Mouse (Mus musculus): ENCODE data around the gene Grin2d.

Gene Grin2d

DNA sequence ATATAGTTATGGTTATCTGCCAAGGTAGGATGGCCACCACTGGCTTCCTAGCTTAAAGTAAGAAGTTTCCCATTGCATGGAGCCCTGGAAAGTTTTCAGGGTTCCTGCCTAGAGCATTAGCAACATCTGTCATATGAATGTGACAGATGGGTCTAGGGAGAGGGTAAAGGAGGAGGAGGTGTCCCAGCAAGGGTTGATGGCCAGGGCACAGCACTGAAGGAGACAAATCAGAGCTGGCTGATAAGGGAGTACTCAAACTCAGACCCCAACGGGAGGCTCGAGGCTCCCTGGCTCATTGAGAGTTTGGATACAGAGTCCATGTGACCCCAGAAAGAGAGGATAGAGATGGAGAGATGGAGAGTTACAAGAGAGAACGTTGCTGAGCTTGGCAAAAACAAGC is 27.5 kb downstream of the Grin2d start:
- no peak for DNase-seq

DNA sequence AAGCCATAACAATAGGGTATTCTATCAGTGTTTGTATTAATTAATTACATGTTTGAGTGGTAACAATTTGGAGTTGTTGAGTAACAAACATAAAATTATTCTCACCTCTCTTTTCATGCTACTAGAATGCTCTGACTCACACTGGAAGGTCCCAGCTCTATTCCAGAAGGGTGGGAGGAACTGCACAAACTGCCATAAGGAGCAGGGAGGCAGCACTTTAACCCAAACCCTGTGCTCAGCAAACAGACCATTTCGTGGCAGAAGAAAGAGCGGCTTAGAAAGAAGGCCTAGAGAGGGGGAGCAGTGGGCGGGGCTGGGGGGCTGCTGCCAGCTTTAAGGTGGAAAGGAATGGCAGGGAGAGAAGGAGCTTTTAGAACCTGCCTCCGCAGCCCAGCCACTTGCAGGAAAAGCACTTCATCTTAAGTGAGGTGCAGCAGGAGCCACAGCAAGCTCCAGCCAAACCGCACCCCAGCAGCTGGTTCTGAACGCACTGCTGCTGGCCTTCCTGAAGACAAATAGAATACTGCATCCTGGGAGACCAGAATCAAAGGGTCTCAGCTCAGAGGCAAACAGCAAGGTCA is 29.6 kb downstream of the Grin2d start:
- no peak for DNase-seq

DNA sequence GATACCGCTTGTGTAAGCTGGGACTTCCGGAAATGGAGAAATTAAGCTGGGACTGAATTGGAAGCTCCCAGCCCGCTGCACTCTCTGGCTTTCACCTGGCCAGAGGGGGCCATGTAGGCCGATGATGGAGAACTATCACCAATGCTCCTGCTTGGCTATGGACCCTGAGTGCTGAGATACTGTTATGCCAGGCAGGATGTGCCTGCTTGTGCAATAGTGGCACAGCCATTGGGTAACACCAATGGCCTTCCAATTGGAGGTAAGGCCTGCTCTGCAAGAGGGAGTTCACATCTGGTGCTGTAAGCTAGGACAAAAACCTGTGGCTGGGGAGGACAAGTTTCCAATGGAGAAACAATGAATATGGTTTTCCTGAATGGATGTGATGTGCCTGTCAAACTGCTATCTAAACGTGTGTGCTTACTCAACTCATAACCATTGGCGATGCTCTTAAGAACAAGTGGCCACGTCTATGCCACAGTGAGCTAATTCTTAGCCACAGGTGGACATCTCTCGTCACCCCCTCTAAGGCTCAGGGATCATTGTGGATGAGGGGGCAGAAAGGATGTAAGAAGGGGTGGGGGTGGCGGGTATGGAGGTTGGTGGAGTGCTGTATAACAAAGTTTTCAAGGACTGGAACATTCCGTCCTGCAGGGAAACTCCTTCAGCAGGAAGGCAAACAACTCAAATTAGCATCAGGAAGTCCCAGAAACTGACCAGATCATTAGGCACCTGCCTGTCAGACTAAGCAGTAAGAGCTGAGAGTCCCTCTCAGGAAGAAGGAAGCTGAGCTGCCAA is 35.0 kb downstream of the Grin2d start:
- DNase-seq = no peak

DNA sequence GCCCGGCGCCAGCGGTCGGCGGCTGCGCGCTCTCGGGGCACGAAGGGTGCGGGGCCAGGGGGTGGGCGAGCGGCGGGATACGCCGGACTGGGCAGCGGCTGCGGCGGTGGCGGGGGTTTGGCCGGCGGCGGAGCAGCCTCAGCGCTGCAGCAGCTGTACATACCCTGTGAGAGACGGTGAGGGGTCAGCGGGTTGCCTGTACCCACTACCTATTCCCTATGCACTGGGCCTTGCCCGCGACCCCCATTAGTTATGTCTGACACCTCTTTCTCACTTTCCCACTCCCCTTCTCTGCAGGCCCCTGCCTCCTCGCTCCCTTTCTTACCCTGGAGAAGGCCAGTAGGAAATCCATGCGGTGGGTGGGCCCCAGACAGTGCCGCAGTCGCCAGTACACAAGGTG is 44.3 kb downstream of the Grin2d start:
- no peak for DNase-seq

DNA sequence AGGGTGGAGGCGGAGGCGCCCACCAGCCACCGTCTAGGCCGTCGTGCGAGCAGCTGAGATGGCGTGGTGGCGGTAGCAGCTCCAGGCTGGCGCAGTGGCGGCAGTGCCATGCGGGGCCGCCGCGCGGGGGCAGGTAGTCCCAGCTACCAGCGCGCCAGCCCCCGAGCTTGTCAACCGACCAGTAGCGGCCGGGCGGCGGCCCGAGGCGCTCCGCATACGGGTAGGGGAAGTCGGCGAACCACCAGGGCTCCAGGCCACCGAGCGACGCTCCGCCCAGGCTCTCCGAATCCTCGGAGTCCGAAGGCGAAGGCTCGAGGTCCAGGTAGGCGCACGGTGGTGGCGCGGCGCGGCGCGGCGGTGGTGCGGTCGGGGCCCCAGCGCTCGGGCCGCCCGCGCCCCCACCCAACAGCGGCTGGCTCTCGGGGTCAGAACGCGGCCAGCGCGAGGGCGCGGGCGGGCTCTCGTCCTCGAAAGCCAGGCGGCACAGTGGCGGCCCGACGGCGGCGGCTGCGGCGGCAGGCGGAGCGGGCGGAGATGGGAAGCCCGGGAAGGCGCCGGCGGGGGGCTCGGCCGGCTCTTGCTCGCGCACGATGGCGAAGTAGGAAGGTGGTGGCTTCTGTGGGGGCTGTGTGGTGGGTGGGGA is 44.9 kb downstream of the Grin2d start:
- DNase-seq = no peak

DNA sequence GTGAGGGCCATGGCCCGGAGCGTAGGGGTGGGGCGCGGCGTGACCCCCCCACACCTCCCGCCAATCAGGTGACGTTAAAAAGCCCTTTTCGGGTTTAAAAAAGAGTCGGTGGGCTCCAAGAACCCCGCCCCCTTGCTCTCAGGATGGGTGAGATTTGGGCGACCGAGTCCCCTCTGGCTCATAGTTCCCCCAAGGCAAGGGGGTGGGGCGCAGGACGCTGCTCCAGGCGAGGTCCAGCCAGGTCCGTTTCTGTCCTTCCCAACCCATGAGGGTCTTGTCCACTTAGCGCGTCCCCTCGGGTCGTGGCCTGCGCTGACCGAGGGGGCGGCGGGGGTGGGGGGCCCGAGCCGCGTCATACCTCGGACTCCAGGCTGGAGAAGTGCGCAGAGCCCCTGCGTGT is 45.8 kb downstream of the Grin2d start:
- no peak for DNase-seq

DNA sequence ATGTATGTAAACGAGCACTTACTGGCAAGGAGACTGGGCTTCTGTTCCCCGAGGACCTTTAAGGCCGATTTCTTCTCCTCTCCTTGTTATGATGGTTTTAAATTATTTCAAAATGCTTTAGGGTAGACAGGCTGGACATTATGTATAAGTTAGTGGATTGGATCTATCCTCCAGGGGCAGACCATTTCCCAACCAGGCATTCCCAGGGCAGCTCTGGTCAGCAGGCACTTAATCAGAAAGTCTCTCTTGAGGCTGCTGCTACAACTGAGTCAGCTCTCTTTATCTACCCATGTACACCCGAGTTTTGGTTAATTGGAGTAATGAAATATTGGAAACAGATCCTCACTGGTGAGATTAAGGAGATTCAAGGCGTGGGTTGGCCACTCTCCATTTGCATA is 47.1 kb downstream of the Grin2d start:
- no peak for DNase-seq

DNA sequence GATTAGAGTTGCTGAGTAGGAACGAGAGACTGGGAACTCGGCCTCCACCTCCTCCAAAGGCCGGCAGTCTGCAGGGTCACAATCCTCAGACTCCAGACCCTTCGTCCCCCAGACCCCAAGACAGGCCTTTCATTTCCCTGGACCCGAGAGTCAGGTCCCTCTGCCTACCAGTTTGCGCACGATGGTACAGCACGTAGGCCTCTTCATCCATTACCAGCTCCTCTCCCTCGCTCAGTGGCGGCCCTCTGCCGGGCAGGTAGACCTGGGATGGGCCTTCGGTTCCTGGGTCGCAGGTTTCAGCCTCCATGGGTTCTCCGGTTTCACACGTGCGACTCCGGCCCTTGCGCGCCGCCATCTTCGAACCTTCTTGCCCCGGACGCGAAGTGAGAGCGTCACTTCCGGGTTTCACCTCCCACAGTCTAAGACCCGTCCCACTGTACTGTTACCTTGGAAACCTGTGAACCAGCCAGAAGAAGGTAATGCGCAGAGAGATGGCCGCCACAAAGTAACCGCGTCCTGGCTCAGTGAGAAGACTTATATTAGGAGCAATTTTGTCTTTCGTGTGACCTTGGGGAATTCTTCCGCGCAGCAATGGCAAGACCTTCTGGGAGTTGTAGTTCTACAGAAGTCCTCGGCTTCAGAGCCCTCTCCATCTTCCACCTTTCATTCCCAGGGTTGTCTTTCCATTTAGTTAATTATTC is 47.6 kb downstream of the Grin2d start, which contains the start of gene Grwd1:
Grwd1 (minus strand) TSS at position 518 of the 701 bp plus-strand sequence.
- DNase-seq = peak; percentile 93

DNA sequence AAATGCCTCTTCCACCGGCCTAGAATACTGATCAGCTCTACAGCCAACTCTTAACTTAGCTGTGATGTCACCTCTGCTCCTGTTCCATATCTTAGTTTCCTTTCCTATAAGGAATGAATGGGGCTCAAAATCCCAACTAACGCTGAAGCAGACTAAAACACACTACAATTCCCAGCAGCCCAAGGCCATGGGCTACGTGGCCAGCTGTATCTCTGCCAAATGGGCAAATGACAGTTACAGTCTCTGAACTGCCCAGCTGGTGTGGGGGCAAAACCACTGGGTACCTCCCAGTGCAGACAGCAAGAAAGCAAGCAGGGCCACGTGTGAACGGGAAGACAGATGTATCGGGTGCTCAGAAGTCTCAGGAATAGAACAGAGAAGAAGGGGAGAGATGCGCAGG is 51.5 kb downstream of the Grin2d start:
- DNase-seq = no peak

DNA sequence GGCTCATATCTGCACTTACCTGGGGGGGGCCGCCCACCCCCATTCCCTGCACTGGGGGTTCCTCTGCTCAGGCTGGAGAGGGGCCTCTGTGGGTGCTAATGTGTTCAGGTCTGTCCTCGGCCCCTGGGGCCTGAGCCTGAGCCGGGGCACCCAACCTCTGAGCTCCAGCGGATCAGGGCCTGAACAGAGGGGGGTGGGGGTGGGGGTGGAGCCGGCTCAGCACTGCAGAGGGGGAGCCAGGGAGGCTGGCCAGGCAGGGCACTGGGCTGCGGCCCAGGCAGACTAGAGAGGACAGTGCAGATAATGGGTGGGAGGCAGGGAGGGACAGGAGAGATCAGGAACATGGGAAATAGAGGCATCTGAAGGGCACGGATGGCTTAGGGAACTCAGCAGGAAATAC is 53.6 kb downstream of the Grin2d start, which contains the start of gene Kcnj14:
Kcnj14 (minus strand) TSS at position 185 of the 400 bp plus-strand sequence.
- DNase-seq = no peak

DNA sequence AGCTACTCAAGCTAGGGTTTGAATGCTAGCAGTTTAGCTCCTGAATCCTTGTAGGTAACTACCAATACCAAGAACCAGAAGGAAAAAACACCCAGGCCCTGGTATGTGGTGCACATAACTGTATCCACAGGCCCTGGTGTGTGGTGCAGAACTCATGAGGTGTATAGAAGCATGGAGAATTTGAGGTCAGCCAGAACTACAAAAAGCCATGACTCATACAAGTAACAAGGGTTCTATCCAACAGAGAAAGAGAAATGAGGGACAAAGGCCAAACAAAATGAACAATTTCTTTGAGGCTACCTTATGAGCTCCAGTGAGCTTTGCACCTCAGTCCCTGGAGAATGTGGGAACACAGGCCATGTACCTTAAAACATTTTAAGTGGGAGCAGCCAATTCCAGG is 57.3 kb downstream of the Grin2d start:
- DNase-seq = no peak

DNA sequence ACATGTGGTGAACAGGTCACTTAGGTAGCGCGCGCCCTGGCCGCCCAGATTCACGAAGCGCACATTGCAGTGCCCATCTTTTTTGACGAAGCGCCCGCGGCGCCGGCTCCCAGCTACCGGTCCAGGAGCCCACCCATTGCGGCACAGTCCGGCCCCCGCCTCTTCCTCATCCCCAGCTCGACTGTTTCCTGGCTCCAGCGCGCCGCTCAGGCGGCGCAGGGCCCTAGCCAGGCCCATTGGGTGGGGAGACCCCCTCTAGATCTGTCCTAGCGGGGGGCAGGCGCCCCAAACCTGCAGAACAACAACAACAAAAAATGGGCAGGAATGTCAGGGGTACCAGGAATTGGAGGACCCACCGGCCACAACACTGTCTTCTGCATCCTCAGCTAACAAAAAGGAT is 58.3 kb downstream of the Grin2d start:
- DNase-seq = no peak

DNA sequence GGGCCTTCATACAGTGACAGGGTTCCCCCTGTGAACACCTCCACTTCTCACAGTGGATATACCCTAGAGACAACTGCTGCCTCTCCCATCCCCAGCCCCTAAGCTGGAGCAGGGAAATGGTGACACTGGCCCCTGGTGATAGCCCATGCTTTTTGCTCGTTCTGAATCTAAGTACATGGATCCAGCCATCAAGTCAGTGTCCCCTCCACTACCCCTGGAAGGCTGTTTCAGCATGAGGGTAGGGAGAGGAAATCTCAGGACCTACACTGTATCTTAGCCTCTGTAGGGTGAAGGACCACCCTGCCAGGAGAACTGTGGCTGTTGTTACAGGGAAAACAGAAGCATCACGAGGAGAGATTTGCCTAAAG is 62.2 kb downstream of the Grin2d start:
- no peak for DNase-seq

DNA sequence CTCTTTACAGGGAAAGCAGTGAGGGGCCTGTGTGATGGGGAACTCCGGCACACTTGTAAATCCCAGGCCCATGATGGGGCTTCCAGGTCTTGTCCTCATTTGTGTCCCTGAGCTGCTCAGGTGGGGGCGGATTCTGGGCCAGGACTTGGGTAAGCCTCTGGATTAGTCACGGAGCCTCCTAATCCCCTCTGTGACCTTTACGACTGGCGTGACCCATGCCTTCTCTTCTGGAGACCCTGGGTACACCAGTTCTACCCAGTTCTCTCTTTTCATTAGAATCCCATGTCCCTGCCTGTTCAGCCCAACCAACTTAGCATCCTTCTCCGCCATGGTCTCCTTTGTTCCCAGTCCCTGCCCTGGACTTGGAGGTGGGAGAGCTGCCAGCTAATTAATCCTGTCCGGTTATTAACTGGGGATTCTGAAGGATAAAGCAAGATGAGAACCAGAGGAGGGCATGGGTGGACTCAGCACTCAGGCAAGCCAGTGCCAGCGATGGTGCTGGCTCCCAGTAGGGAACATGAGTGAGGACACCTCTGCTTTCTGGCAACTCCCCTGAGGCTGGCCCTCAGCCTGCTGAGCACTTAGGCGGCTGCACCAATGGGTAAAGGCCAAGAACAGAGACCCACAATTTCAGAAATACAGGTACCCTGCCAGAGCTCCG is 62.7 kb downstream of the Grin2d start:
- no peak for DNase-seq

DNA sequence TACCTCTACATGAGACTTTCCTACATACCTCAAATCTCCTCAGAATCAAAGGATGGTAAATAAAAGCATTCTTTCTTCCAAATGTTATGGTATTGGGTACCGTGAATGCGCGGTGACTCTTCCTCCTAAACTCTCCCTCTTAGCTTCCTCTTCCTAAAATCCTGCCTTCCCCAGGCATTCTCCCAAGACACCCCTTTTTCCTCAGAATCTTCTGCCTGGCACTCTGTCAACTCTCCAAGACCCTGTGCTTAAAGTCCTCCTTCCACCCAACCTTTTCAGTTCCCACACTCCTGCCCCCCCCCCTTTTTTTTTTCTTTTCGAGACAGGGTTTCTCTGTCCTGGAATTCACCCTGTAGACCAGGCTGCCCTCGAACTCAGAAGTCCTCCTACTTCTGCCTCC is 63.3 kb downstream of the Grin2d start:
- DNase-seq = peak; percentile 31

DNA sequence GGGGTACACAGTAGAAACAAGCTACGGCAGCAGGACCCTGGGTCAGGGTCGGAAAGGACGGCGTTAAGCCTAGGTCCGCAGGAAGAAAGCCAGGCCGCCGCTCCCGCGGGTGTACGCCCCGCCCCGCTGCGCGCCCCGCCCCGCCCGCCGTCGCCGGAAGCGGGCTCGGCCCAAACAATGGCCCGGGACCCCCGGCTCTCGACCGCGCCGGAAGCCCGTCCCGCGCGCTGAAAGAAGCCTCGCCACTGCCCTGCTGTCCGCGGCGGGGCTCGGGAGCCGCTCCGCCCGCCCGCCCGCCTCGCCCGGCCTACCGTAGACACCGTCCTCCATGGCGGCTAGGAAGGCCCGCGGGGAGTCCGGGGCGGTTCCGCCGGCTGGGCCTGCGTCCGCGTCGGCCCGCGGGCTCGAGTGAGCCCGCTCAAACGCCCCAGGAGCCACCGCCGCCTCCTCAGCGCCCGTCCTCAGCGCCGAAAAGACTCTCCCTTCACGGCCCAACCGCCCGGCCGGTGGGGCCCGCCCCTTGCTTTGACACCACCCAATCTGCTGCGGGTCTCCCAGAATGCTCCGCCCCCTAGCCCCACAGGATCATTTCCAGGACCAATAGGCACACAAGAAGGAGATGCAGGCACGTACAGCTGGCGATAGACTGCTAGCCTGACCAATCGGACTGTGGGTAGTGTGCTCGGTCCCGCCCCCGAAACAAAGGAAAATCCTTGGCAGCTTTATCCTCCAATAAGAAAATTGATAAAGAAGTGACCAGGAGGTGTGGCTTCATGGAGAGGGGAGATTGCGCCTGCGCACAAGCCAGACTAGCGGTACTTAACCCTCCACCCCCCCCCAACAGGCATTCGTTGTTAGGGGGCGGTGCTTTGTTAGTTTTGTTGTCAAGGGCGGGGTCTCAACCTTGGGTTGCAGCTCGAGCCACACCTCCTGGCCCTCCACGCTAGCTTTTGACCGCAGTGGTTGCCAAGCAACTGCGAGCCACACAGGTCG is 64.1 kb downstream of the Grin2d start, which contains the start of gene Cyth2:
Cyth2 (minus strand) TSS at position 795 of the 993 bp plus-strand sequence.
- DNase-seq = peak; percentile 100

DNA sequence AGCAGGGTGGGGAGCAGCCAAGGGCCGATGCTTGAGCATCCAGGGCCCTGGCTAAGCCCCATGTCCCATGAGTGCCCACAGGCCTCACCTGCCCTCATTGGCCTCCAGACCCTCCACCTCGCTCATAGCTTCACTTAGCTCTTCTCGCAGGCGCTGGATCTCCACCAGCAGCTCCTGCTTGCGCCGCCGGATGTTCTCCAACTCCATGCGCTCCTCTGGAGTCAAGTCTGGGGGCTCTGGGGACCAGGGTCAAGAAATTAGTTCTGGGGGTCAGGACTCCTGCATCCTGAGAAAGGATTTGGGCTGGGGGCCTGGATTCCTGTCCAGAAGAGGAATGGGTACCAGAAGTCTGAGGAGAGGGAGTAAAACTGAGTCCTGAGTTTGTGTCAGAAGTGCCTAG is 65.3 kb downstream of the Grin2d start:
- DNase-seq = no peak

DNA sequence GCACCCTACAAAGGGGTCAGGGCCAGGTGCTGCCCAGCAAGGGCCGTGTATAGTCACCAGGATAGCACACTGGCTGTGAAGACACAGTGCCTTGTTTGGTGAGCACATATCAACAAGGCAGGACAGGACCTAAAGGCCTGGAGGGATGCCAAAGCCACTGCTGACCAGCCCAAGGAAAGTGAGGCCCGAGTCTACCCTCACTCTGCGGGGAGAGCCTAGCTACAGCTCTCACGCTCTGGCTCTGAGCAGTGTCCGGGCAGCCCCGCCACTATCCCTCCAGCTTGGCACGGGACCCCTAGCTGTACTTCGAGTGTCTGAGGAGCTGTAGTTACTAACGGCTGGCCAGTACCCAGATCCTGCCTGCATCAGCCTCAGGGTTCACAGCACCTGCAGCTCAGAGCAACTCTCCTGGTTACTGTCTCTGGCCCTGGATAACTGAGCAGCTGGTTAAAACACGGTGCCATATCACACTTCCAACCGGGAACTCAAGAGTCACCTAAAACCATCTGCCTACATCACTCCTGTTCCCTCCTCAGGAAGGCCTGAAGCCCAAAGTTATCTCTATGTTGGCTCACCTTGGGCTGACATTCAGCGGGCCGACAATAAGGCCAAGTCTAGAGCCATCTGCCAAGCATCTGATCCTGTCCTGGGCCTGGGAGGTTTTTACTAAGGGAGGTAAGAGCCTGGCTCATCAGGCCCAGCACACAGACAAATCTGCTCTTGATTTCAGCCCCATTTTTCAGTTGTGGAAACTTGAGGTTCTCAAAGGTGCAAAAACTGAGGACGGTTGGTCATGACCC is 68.7 kb downstream of the Grin2d start:
- no peak for DNase-seq

DNA sequence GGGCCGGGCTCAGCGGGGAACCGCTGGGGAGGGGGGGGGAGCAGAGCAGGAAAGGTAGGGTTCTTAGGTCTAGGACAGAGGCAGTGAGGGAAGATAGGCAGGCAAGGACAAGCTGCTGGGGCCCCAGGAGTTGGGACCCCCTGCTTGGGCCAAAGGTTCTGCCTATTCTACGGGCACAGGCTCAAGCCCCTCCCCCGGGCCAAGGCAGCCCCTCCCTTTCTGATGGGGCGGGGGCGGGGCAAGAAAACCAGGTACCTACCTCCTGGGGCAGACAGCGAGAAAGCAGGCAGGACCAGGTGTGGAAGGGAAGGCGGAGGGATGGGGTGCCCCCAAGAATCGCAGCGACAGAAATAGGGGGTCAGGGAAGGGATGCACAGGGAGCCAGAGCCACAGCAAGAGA is 69.7 kb downstream of the Grin2d start:
- DNase-seq = no peak

DNA sequence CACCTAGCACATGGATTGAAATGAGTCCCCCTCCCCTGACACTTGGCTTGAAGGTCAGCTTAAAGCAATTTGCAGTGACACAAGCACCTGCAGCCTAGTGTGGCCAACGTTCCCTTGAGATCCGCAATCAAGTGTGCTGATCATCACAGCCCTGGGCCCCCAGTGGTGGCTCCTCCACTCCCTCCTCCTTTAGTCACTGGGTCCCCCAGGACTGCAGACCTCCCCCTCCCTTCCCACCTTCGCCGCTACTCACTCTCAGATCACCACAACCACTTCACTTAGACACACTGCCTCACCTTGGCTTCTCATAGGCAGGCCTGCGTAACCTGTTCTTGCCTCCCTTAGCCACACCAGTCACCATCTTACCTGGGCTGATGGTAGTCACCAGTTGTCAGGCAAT is 72.2 kb downstream of the Grin2d start:
- no peak for DNase-seq

DNA sequence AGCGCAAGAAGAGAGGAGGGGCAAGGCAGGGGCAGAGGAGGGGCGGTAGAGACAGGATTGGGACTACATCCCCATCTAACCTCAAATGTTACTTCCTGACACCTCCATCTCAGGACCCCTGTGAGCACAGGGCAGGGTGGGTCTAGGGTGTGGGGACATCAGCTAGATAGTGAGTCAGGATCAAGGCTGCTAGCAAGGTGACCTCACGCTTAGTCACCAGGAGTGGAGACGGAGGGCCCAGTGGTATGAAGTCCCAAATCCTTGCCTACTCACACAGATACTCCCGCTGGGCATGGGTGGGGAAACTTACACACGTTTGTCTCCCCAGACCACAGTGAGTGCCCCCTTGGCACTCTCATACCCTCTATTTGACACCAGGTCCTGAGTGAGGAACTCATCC is 75.6 kb downstream of the Grin2d start:
- no peak for DNase-seq
